Mouse (Mus musculus) central nervous system, embryonic 18 days (tissue): Measurements from ENCODE around the gene Malsu1. TPM values are rescaled to one million over a fixed set of nuclear protein-coding genes. Genes with fewer than 3 reads are reported as not detected.

Experiments used
- polyA plus RNA-seq: library from polyadenylated mRNA; depleted of rRNA; stranded (reverse); fragments of >200 nt; gene quantifications from 2 replicates; pipeline ENCODE4 v1.2.3, GENCODE M21; 2012; rRNA removed

Malsu1 gene
- polyA plus RNA-seq = 23.8 and 25.3 TPM in 2 replicates

DNA sequence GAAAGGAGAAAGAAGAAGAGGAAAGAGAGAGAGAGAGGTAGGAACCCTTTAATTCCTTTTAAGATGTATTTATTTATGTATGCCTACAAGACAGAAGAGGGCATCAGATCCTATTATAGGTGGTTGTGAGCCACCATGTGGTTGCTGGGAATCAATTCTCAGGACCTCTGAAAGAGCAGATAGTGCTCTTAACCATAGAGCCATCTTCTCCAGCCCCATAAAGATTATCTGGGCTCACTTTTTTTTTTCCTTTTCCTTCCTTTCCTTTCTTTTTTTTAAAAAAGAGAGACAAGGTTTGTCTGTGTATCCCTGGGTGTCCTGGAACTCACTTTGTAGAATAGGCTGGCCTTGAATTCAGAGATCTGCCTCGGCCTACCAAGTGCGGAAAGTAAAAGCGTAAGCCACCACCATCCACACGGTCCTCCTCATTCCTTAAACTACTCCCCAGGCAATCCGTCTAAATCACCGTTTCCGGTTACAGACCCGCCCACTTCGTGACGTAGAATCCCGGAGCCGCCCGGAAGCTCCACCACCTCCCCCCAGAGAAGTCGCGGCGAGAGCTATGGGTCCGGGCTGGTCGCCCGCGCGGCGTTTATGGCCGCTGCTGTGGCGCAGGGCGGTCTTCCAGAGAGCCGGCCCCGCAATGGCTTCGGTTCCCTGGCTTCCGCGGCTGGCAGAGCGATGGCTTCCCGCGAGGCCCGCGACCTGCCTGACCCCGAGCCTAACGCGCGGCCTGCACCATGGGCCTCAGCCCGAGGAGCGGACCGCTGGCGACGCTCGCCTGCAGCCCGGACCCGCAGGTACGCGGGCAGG lies at the start of gene Malsu1:
Gene Malsu1, plus strand, starts transcription at position 492 of the 813 bp plus-strand sequence.

DNA sequence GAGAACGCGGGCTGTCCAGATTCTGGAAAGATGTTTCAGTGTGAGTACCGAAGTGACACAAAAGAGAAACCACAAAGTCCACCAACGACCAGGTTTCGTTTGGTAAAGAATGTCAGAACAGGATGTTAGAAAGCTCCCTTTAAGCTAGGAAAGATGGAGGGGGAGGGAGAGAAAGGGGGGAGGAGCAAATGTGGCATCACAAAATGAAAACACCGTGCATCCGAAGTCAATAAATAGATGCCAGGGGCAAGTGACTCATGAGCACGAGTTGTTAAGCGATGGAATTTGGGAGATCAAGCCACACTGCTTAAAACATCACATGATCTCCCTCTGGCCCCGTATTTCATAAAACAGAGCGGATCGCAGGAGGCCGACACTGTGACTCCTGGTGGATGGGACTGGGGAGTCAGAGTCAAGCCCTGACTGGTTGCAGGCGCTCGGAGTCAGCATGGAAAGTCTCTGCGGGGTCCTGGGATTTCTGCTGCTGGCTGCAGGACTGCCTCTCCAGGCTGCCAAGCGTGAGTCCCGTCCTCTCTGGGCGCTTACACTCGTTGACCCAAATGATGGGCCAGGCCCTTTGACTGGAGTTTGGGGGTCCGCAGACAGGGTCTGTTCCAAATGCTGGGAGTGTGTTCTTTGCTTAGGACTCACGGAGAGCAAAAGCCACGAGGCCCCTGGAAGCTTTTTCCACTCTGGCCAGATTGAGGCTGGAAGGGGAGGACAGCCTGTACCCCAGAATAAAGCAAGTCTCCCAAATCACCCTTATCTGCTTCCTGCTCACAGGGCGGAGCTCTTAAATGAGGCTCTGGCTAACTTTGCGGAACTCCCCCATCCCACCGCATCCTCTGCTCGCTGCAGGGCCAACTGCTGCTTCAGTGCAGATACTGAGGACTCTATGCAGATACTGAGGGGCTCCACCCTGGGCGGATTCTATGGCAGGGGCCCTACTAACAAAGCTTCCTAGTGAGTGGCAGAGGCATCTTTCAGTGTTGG lies 37.0 kb upstream of the Malsu1 start, which contains the start of gene Gpnmb:
Gene Gpnmb, plus strand, starts transcription at position 272 of the 993 bp plus-strand sequence.

Other genes starting within 250 kb of the Malsu1 start
- 13.6 and 16.0 TPM in 2 replicates for gene Tmem176a, start 232.9 kb upstream of the Malsu1 start, polyA plus RNA-seq
- gene Tmem176b, start 232.3 kb upstream of the Malsu1 start, polyA plus RNA-seq = 74.3 and 91.8 TPM in 2 replicates
- 0.01 TPM in 1 of 2 replicates, not detected in the other for gene Aoc1, start 200.9 kb upstream of the Malsu1 start, polyA plus RNA-seq
- not detected in 2 replicates for gene 1600015I10Rik, start 143.9 kb upstream of the Malsu1 start, polyA plus RNA-seq
- gene Doxl2, start 98.8 kb upstream of the Malsu1 start, polyA plus RNA-seq = not detected in 2 replicates
- not detected in 2 replicates for gene Svs1, start 86.9 kb upstream of the Malsu1 start, polyA plus RNA-seq
- gene Gpnmb, start 37.2 kb upstream of the Malsu1 start, polyA plus RNA-seq = 0.63 and 0.82 TPM in 2 replicates
- gene Igf2bp3, start 141.2 kb downstream of the Malsu1 start, polyA plus RNA-seq = 9.0 and 10.2 TPM in 2 replicates
- gene Tra2a, start 190.2 kb downstream of the Malsu1 start, polyA plus RNA-seq = 206 and 224 TPM in 2 replicates
- gene Ccdc126, start 245.5 kb downstream of the Malsu1 start, polyA plus RNA-seq = 6.9 and 7.1 TPM in 2 replicates